Mouse (Mus musculus) MEL (cell line): Measurements from ENCODE around the gene Tmc8.

ENCODE experiments used
- CTCF ChIP-seq, 3 experiments: IDR thresholded peaks in 2 of 3; conservative IDR thresholded peaks in 1 of 3; 2 replicates each; pipeline ENCODE4 v1.5.1; 2011 to 2012; ENCODE audit warnings: low read length in 3 of 3, low read depth in 2 of 3, mild to moderate bottlenecking in 2 of 3, improper control_type of control experiment in 1 of 3, inconsistent platforms in 1 of 3, mixed read lengths in 1 of 3, moderate library complexity in 1 of 3; ENCODE audit not compliant: control insufficient read depth in 1 of 3, insufficient read depth in 1 of 3, poor library complexity in 1 of 3, severe bottlenecking in 1 of 3
- EP300 ChIP-seq, 2 experiments: IDR thresholded peaks; 2 replicates each; pipeline ENCODE4 v1.6.1; 2011; ENCODE audit warnings: improper control_type of control experiment in 2 of 2, low read length in 2 of 2, low read depth in 1 of 2, mild to moderate bottlenecking in 1 of 2
- MAX ChIP-seq: IDR thresholded peaks from 2 replicates; pipeline ENCODE4 v1.6.1; 2011; ENCODE audit warnings: low read length, improper control_type of control experiment
- POLR2A ChIP-seq, 2 experiments: IDR thresholded peaks; 2 replicates each; pipeline ENCODE4 v1.6.1; 2011 to 2012; ENCODE audit warnings: low read length in 2 of 2, mild to moderate bottlenecking in 2 of 2, control low read depth in 1 of 2, improper control_type of control experiment in 1 of 2, low read depth in 1 of 2, moderate library complexity in 1 of 2; ENCODE audit not compliant: control insufficient read depth in 1 of 2, insufficient read depth in 1 of 2, poor library complexity in 1 of 2
- POLR2AphosphoS5 ChIP-seq: IDR thresholded peaks from 2 replicates; pipeline ENCODE4 v1.6.1; 2012; ENCODE audit warnings: low read depth, borderline replicate concordance, mild to moderate bottlenecking, inconsistent platforms, low read length, moderate library complexity, mixed read lengths
- TAL1 ChIP-seq: IDR thresholded peaks from 2 replicates; pipeline ENCODE4 v1.6.1; 2012; ENCODE audit warnings: mild to moderate bottlenecking, inconsistent platforms, low read length, moderate library complexity, mixed read lengths
- ZC3H11A ChIP-seq: IDR thresholded peaks from 2 replicates; pipeline ENCODE4 v1.6.1; 2012; ENCODE audit warnings: low read depth, mild to moderate bottlenecking, inconsistent platforms, low read length, improper control_type of control experiment

DNA sequence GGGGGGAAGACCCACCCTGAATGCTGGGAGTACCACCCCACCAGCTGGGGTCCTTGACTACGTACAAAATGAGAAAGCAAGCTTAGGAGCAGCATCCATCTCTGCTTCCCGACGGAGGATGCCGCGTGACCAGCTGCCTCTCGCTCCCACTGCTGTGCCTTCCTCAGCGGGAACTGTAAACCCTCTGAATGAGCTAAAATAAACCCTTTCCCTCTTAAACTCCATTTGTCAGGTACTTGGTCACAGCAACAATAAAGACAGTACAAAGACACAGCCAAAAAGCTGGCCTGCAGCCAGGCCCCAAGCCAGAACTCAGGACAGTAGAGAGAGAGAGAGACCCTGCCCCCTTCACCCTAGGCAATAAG lies 12.2 kb upstream of the Tmc8 start:
- TF ChIP-seq POLR2AphosphoS5 (no peak), ZC3H11A (no peak), MAX (no peak), CTCF (IDR thresholded peaks at IDR 0.05 in 2 of 3, conservative IDR thresholded peaks at IDR 0.05 in 1 of 3; ENCODE audit: control insufficient read depth in 1 of 3, insufficient read depth in 1 of 3, low read depth in 2 of 3, low read length in 3 of 3, poor library complexity in 1 of 3, severe bottlenecking in 1 of 3) (no peak), TAL1 (no peak), EP300 (IDR thresholded peaks at IDR 0.05; ENCODE audit: low read depth in 1 of 2, low read length in 2 of 2) (no peak), POLR2A (IDR thresholded peaks at IDR 0.05; ENCODE audit: control insufficient read depth in 1 of 2, insufficient read depth in 1 of 2, low read depth in 1 of 2, low read length in 2 of 2, poor library complexity in 1 of 2) (no peak)
